Mouse (Mus musculus) embryonic facial prominence, embryonic 15.5 days (tissue): ENCODE data around the gene Mindy4. TPM values are rescaled to one million over a fixed set of nuclear protein-coding genes. Genes with fewer than 3 reads are reported as not detected.

Experiments
- ATAC-seq: fragments of 200-750 bp; cut with Nextera tagmentation; 2 replicates; pipeline ENCODE4 v1.8.0; 2017; ENCODE audit warnings: low read depth, moderate TSS enrichment; ENCODE audit not compliant: insufficient number of reproducible peaks, low FRiP score, low TSS enrichment
- H3K27ac ChIP-seq: fragments of 300-500 bp; sonication (generic); replicated peaks from 2 replicates; pipeline ENCODE4 v1.5.1; 2015; ENCODE audit warnings: mild to moderate bottlenecking, inconsistent platforms
- H3K27me3 ChIP-seq: fragments of 300-500 bp; sonication (generic); 2 replicates; pipeline ENCODE4 v1.6.1; 2015; ENCODE audit warnings: inconsistent platforms
- H3K36me3 ChIP-seq: fragments of 300-500 bp; sonication (generic); 2 replicates; pipeline ENCODE4 v1.6.1; 2015; ENCODE audit warnings: mild to moderate bottlenecking, inconsistent platforms
- H3K4me1 ChIP-seq: fragments of 300-500 bp; sonication (generic); 2 replicates; pipeline ENCODE4 v1.6.1; 2015; ENCODE audit warnings: inconsistent platforms
- H3K4me2 ChIP-seq: fragments of 300-500 bp; sonication (generic); replicated peaks from 2 replicates; pipeline ENCODE4 v1.6.1; 2015; ENCODE audit warnings: mild to moderate bottlenecking, inconsistent platforms
- H3K4me3 ChIP-seq: fragments of 300-500 bp; sonication (generic); replicated peaks from 2 replicates; pipeline ENCODE4 v1.5.1; 2015; ENCODE audit warnings: mild to moderate bottlenecking, inconsistent platforms
- H3K9ac ChIP-seq: fragments of 300-500 bp; sonication (generic); 2 replicates; pipeline ENCODE4 v1.6.1; 2015; ENCODE audit warnings: inconsistent platforms
- H3K9me3 ChIP-seq: fragments of 300-500 bp; sonication (generic); replicated peaks from 2 replicates; pipeline ENCODE4 v1.6.1; 2016; ENCODE audit warnings: inconsistent platforms
- WGBS: fragments of 180-500 bp; shearing (Covaris S2); methylation state at CpG from one replicate; pipeline ENCODE4 v1.1.7; 2015; 5-methylcytosine and 5-hydroxymethylcytosine counted together
- polyA plus RNA-seq: library from polyadenylated mRNA; unstranded; fragments of >200 nt; fragmentation: Nextera tagmentation; extraction: Ambion mirVana; gene quantifications from 2 replicates; pipeline ENCODE4 v1.2.1, GENCODE M21; 2015

Mindy4 gene
- polyA plus RNA-seq, 1 experiment from 2014 or later, result 21.4 TPM

DNA sequence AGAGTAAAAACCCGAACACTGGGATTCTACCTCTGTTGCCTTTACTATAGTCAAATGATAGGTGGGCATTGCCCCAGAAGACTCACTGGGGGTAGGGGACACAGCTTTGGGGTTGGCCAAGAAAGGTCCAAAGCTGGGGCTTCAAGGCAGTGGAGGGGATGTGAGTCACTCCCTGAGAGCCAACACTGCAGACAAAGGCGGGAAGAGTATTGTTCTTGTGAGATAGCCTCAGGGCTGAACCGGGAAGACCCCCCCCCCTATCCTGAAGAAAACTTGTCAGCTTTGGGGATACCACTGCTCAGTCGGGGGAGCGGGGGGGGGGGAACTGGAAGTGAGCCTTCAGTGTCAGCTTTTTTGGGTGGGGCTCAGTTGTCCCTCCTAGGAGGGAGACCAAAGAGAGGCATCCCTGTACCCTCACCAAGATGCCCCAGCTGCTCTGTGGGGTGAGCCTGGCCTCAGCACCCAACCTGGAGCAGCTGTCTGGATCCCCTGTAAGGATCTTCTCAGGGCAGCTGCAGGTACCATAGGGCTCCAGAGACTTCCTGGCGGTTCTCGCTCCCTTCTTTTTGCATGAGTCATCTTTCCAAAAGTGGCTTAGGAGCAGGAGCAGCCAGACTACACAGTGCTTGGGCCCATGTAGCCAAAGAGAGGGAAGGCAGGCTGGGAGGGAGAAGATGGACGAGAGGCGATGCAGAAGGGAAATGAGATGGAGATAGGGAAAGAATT lies 141.3 kb downstream of the Mindy4 start:
- ATAC-seq, result no peak
- H3K9ac ChIP-seq, result no peak overlapping the region
- peaks cover 32% of the 10 kb centered on the region for H3K4me1 ChIP-seq
- H3K9me3 ChIP-seq, result no peaks in the 10 kb centered on the region
- no peak overlapping the region for H3K27ac ChIP-seq
- H3K4me2 ChIP-seq, result no peak overlapping the region
- H3K36me3 ChIP-seq, result 0 out of 2 replicates have a peak, but pooled peaks cover 3% of the 10 kb centered on the region
- WGBS, result 83% methylated on average over 9 of the region's 9 CpGs
- H3K4me3 ChIP-seq, result no peak overlapping the region
- H3K27me3 ChIP-seq, result no peaks in the 10 kb centered on the region

DNA sequence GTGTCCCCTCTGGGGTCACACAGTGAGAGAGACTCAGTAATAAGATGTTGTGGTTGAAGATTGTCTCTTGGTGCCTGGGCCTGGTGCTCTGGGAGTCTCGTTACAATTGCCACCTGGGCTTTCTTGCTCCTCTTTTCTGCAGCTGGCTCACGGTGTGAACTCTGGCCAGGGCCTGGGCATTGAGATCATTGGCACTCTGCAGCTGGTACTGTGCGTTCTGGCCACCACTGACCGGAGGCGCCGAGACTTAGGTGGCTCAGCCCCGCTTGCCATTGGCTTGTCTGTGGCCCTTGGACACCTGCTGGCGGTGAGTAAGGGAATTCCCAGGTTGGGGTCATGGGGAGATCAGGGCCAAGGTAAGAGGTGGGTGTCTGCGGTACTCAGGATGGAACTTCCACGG lies 142.1 kb downstream of the Mindy4 start:
- Histone ChIP-seq H3K9me3 (no peaks in the 10 kb centered on the region), H3K4me3 (no peak overlapping the region), H3K36me3 (0 out of 2 replicates have a peak, but pooled peaks cover 3% of the 10 kb centered on the region), H3K9ac (no peak overlapping the region), H3K4me1 (peaks cover 25% of the 10 kb centered on the region), H3K4me2 (no peak overlapping the region), H3K27me3 (no peaks in the 10 kb centered on the region), H3K27ac (no peak overlapping the region)
- ATAC-seq, result no peak
- 84% methylated on average over 10 of the region's 10 CpGs for WGBS

DNA sequence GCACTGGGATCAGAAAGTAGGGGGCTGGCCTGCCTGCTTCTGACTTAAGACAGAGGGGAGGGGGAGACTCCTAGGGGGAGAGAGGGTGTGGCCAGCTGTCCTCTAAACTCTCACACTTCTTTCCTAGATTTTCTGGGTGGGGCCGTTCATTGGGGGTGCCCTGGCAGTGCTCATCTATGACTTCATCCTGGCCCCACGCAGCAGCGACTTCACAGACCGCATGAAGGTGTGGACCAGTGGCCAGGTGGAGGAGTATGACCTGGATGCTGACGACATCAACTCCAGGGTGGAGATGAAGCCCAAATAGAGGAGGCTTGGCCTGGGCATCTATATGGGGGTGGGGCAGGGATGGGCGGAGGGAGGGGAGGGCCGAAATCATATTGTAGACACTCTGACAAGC lies 143.3 kb downstream of the Mindy4 start:
- Histone ChIP-seq H3K9ac (no peak overlapping the region), H3K27me3 (no peaks in the 10 kb centered on the region), H3K27ac (no peak overlapping the region), H3K4me1 (peaks cover 13% of the 10 kb centered on the region), H3K4me2 (no peak overlapping the region), H3K4me3 (no peak overlapping the region), H3K9me3 (no peaks in the 10 kb centered on the region), H3K36me3 (0 out of 2 replicates have a peak, but pooled peaks cover 3% of the 10 kb centered on the region)
- 82% methylated on average over 7 of the region's 7 CpGs for WGBS
- ATAC-seq, result no peak

DNA sequence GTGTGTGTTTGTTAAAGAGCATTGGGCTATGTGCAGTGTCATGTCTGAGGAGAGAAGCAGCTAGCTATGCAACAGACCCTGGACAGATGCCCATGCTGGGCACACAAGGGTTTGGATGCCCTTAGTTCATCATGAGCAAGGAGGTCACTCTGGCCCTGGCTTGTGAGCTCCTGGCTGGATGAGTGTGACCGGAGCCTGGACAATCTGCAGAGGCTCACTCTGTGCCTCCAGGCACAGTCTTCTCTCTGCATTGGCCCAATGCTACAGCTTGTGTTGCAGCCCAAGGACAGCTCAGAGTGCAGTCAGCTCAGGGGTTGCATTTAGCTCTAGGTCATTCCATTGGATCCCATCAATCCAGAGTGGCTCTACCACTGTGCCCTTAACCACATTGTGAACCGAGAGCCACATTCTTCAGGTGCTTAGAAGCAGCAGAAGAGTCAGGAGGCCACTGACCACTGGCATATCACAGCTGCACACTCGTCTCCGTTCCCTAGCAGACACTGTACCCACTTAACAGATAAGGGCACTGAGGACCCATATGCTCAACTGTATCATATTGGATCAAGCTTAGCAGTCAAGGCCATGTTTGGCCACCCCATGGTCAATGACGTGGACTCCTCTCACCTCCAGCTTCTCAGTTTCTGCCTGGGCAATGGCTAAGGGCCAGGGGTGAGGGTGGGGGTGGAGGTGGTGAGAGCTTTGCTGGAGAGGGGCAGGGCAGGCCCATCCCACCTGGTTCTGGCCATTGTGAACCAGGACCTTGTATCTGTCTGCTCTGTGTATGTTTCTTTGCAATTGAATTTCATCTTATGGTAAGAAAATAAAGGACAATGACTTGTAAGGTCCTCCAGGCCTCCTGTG lies 144.8 kb downstream of the Mindy4 start:
- Histone ChIP-seq H3K9me3 (no peaks in the 10 kb centered on the region), H3K27ac (no peak overlapping the region), H3K4me1 (0 out of 2 replicates have a peak, but pooled peaks cover under 1% of the 10 kb centered on the region), H3K4me2 (no peak overlapping the region), H3K4me3 (no peak overlapping the region), H3K9ac (no peak overlapping the region), H3K27me3 (no peaks in the 10 kb centered on the region), H3K36me3 (0 out of 2 replicates have a peak, but pooled peaks cover 3% of the 10 kb centered on the region)
- 81% methylated on average over 5 of the region's 5 CpGs for WGBS
- ATAC-seq, result no peak

DNA sequence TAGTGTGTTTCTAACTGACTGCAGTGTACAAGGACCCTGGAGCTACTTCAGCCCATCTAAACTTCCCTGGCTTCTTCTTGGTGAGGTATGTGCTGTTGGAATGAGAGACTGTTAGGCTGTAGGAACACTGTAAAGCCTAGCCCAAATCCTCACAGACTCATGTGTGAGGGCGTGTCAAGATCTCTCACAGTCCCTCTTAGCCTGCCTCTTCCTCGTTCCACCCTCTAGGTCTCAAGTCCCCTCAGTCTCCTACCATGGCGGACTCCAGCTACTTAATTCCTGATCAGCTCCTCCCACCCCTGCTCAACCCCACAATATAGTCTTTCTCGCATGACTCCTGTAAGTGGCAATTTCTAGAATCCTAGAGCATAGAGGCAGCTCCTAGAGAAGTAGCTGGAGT lies 146.0 kb downstream of the Mindy4 start:
- H3K27ac ChIP-seq, result no peak overlapping the region
- no peak overlapping the region for H3K4me3 ChIP-seq
- H3K9me3 ChIP-seq, result no peaks in the 10 kb centered on the region
- no peak overlapping the region for H3K9ac ChIP-seq
- H3K4me2 ChIP-seq, result no peak overlapping the region
- no peaks in the 10 kb centered on the region for H3K27me3 ChIP-seq
- no peak for ATAC-seq
- no peaks in the 10 kb centered on the region for H3K4me1 ChIP-seq
- 85% methylated on average over 4 of the region's 4 CpGs for WGBS
- 0 out of 2 replicates have a peak, but pooled peaks cover 3% of the 10 kb centered on the region for H3K36me3 ChIP-seq

DNA sequence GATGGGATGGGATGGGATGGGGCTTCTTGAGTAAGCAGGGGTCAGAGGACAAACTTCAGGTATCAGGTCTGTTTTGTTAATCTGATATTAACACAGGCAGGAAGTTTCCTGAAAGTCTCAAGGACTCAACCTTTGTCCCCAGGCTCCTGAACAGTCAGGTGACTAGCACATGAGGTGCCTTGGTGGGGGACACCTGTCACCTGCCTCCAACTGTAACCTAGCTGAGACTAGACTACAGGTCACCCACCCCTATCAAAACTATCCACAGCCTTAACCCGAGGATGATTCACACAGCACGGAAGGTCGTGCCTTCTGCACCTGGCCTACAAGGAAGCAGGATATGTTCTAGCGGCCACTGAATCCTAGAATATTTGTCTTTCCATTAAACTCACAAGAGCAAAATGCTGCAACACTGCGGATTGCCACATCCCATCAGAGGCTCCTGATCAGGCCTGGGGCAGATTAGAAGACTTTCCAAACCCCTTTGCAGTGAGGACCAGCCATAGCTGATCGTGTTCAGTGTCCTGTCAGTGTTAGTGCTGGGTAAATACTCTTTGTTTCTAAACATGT lies 147.3 kb downstream of the Mindy4 start:
- no peak overlapping the region for H3K27ac ChIP-seq
- no peaks in the 10 kb centered on the region for H3K9me3 ChIP-seq
- 94% methylated on average over 6 of the region's 6 CpGs for whole genome bisulfite sequencing
- no peak overlapping the region for H3K4me2 ChIP-seq
- ATAC-seq, result no peak
- no peaks in the 10 kb centered on the region for H3K4me1 ChIP-seq
- H3K9ac ChIP-seq, result no peak overlapping the region
- no peak overlapping the region for H3K4me3 ChIP-seq
- 0 out of 2 replicates have a peak, but pooled peaks cover 3% of the 10 kb centered on the region for H3K36me3 ChIP-seq
- H3K27me3 ChIP-seq, result no peaks in the 10 kb centered on the region

DNA sequence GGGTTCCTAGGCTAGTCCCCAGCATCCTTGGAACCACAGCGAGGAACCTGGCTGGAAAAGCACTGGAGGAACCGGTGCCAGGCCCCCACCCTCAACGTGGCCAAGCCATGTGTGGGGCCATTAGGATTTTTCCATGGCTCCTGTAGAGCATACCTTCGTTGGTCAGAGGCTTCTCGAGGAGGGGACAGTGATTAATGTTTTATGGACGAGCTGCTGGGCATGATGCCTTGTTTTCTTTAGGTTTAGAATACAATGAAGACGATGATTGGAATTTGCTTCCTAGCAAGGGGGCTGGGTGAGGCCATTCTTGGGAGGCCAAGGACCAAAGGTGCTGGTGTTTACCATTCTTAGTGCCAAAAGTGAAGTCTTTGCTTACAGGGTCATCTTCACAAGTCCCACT lies 148.5 kb downstream of the Mindy4 start:
- Histone ChIP-seq H3K27ac (no peak overlapping the region), H3K4me2 (no peak overlapping the region), H3K36me3 (0 out of 2 replicates have a peak, but pooled peaks cover 3% of the 10 kb centered on the region), H3K4me3 (no peak overlapping the region), H3K9me3 (no peaks in the 10 kb centered on the region), H3K4me1 (no peaks in the 10 kb centered on the region), H3K9ac (no peak overlapping the region), H3K27me3 (no peaks in the 10 kb centered on the region)
- ATAC-seq, result no peak
- WGBS, result 82% methylated on average over 7 of the region's 7 CpGs

DNA sequence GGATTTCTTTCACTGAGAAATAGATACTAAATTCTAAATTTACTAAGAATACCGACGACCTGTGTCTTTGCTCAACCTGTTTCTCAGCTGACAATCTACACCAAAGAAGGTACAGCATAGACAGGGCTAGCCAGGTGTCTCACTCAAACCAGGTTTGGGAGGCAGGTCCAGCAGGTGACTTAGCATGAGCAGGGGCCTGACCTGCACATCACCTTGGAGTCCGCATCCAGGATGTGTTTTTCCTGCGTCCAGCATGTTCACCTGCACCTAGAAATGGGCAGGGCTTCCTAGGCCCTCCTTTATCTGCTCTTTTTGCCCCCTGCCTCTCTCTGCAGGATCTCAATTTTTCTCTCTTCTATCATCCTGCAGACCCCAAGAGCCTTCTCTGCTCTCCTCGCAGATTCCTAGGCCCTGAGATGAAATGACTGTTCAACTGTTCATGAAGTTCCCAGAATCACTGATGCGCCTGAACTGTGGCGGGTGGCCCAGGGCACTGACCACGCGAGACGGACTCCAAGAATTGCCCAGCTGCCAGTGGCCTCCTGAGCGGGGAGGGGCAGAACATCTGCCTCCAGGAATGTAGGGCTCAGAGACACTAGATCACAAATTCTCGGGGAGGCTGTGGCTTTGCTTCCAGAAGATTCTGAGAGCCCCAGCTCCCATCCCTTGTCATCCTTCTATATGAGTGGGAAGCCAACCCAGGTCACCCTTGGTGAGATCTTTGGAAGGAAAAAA lies 150.7 kb downstream of the Mindy4 start:
- Histone ChIP-seq H3K4me3 (no peak overlapping the region), H3K36me3 (no peaks in the 10 kb centered on the region), H3K9ac (no peak overlapping the region), H3K9me3 (no peaks in the 10 kb centered on the region), H3K4me1 (peaks cover 7% of the 10 kb centered on the region; the same call in 1 of the 2 replicates), H3K27me3 (no peaks in the 10 kb centered on the region), H3K4me2 (no peak overlapping the region), H3K27ac (no peak overlapping the region)
- WGBS, result 81% methylated on average over 12 of the region's 12 CpGs
- no peak for ATAC-seq

DNA sequence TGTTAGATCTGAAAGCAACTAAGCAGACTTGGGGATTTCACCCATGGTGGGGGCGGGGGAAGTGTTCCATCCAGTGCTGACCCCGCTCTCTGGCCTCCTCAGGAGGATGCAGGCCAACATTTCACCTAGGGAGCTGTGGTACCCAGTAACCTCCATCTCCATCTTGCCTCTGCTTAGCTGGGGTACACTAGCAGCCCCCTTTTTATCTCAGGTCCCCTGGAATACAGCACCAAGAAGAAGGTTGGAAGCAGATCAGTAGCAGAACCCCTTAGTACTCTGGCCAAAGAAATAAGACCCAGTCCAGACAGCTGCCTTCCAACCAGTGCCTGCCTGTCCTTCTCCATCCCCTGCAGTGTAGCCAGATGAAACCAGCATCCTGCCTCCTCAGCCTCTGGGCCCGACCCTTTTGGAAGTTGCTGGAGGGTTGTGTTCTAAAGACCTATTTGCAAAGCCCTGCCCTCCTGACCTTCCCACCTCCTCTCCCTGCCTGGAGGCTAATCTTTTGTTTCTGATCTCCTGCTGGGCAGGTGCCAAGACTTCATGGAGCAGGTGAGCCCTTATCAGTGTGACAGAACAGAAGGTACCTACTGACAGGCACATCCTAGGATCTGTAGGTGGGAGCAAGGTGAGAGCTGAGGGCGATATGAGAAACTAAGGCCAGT lies 151.4 kb downstream of the Mindy4 start:
- Histone ChIP-seq H3K4me2 (no peak overlapping the region), H3K4me3 (no peak overlapping the region)

DNA sequence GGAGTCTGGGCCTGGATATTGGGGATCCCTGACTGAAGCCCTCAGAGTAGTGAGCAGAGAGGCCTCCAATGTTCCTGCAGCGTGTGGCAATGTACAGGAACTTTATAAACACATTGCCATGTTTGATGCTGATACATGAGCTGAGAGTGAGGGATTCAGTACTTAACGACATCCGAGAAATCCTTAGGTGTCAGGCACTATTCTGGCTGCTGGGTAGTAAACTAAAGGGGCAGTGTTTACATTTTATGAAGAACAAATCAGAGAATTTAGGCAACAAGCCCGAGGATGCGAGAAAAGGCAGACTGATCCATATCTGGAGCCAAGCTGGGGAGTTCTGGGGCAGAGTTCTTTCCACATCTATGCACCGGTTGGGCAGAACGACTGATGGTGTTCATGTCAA lies 152.4 kb downstream of the Mindy4 start:
- no peak for ATAC-seq
- Histone ChIP-seq H3K27ac (no peak overlapping the region), H3K4me2 (no peak overlapping the region)

More for the DNA sequence above, 151.4 kb downstream of the Mindy4 start:
- Histone ChIP-seq H3K27me3 (no peaks in the 10 kb centered on the region), H3K4me1 (peaks cover 8% of the 10 kb centered on the region; the same call in 1 of the 2 replicates), H3K9ac (no peak overlapping the region), H3K9me3 (no peaks in the 10 kb centered on the region), H3K36me3 (no peaks in the 10 kb centered on the region), H3K27ac (no peak overlapping the region)
- WGBS, result 68% methylated on average over 4 of the region's 4 CpGs
- ATAC-seq, result no peak

More for the DNA sequence above, 152.4 kb downstream of the Mindy4 start:
- H3K4me3 ChIP-seq, result no peak overlapping the region
- no peaks in the 10 kb centered on the region for H3K27me3 ChIP-seq
- peaks cover 8% of the 10 kb centered on the region; the same call in 1 of the 2 replicates for H3K4me1 ChIP-seq
- WGBS, result 67% methylated on average over 7 of the region's 7 CpGs
- H3K36me3 ChIP-seq, result no peaks in the 10 kb centered on the region
- H3K9ac ChIP-seq, result no peak overlapping the region
- no peaks in the 10 kb centered on the region for H3K9me3 ChIP-seq
